Mouse (Mus musculus): ENCODE results near the gene Nt5dc3.

Gene Nt5dc3

DNA sequence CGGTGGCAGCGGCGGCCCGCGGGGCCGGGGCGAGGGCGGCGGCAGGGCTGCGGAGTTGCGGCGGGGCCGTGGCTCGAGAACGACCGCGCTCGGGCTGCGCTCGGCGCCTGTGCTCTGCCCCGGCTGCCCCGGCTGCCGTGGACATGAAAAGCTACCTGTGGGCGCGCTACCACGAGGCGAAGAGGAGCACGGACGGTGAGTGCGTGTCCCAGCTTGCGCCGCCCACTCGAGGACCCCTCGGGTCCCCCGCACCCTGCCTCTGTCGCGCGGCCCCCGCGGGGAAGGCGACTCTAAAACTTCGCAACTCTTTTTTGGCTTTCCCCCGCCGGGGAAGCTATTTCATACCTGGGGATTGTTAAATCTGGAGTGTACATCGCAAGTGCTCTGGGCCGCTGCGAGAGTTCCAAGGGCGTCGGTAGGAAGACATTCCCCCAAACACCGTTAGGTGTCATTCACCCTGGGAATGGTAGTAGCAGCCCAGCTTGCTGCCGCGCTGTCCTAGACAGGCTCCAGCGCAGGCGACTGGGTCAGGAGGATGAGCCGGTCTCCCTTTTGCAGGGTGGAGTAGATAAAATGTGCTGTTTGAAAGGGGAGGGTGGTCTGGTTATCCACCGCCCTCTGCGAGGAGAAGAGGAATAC, 431 bp downstream of the Nt5dc3 start:
- DNase-seq (ENCODE audit: low spot score), result peak; percentile 23

DNA sequence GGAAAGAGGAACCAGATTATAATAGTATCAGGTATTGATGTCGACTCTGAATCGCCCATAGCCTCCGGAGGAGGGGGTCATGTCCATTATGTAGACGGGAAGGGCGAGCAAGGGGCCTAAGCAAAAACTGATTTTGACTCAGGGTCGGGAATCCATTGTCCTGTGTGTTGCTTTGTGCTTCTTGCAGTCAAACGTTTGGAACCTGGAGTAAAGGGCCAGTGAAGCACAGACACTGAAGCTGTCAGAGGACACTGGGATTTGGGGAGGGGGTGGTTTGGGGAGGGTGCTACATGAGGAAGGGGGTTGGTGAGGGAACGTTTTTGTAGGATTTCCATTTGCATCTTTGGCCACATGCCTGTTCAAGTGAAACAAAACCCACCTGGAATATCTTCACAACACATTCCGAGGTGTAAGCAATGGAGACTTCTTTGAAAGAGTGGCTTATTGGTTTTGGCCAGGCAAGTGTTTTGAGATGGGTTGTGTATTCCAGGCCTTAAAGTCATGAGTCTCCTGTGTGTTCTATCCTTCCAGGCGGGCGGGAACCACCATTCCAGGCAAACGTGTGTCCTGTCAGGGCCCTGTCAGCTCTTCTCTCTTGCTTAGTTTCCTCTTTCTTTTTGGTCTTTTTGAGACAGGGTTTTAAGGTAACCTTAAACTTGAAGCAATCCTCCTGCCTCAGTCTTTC, 1.2 kb downstream of the Nt5dc3 start:
- peak; percentile 16 for DNase-seq (ENCODE audit: low spot score)

DNA sequence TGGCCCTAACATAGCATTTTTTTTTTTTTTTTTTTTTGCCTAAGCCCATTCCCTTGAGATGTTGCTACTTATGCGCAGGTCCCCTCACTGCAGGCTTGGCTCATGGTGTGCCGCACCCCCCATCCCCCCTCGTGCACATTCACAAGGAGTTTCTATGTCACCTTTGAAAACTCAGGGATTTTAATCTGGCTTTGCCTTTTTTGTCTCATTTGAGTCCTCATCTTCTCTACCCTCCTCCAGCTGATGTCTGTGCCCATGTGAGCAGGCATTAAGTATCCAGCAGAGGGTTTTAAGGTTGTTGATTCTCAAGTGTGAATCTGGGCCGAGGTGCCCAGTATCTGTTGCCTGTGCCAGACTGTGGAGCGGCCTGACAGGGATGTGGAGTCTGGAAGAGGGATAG, 2.8 kb downstream of the Nt5dc3 start:
- DNase-seq (ENCODE audit: low spot score), result no peak

DNA sequence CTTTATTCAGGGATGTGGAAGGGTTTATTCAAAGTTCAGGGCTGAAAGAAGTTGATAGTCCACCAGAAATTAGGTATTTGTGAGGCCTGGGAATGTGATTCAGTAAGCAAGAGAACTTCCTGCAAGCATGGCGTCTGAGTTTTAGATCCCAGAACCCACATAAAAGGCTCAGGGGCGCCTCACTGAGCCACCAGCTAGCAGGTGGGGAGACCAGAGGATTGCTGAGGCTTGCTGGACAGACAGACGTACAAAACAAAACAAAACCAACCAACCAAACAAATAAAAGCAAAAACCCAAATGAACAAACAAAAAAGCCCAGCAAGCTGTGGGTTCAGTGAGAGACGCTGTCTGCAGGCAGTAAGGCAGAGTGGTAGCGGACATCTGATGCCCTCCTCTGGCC, 3.9 kb downstream of the Nt5dc3 start:
- no peak for DNase-seq (ENCODE audit: low spot score)

DNA sequence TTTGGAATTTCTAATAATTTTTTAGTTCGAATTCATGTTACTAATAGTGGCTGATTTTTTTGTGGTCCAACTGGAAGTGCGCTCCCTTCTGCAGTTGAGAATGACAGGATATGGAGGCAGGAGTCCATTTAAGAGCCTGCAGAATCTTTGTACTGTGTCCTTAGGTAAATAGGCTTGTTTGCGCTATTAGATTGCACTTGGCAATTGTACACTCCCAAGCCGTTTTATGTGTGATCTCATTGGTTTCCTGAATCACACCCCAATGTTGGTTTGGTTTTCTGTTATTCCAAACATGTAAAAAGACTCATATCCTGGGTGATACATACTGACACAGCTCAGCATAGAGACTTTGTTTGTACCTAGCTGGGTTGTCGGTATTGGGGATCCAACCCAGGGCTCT, 4.8 kb downstream of the Nt5dc3 start:
- no peak for DNase-seq (ENCODE audit: low spot score)

DNA sequence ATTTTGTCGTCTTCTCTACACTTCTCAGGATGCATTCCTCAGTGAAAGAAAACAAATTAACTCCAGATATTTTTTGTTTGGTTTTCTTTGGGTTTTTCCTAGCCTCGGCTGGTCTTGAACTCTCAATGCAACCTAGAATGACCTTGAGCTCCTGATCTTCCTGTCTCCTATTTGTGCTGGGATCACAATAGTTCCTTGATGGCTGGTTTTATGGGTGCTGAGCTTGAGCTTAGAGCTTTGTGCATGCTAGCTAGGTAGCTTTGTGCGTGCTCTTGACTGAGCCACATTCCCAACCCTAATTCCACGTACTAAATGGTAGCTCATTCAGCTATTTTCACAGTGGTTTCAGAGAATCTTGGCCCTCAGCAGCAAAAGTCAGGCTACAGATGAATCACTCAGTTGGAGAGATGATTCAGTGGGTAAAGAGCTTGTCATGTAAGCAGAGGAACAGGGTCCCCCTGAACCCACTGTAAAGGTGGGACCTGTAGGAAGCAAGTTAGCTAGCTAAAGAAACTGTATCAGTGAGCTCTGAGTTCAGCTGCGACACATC, 5.4 kb downstream of the Nt5dc3 start:
- DNase-seq (ENCODE audit: low spot score), result no peak

DNA sequence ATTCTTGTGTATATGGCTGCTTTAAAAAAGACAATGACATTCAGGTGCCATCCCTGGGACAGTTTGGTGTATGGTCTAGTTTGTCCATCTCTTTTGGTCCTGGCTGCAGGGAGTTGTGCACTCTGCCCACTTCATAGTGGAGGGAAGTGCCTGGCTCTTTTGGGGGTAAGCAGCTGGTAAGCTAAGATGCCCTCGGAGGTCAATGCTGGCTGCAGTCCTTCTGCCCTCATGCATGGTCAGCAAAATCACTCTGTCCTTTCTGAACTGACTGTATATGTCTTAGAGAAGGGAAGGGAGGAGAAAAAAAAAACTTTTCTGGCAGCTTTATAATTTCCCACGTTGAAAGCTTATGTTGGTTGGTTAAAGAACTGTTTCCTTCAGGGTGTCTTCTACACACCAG, 6.6 kb downstream of the Nt5dc3 start:
- DNase-seq (ENCODE audit: low spot score), result no peak

DNA sequence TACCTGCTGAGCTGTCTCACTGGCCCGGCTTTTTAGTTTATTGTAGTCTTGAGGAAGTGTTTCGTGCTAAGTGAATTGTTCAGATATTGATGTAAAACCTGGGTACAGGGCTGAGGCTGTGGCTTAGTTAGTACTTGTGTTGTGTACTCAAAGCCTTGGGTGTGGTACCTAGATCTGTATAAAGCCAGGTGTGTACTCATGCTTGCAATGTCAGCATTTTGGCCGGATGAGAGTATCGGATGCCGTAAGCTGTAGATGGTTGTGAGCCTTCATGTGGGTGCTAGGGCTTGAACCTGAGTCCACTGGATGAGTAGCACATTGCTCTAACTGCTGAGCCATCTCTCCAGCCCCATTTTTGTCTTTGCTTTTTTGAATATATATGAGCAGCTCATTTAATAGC, 7.3 kb downstream of the Nt5dc3 start:
- no peak for DNase-seq (ENCODE audit: low spot score)

DNA sequence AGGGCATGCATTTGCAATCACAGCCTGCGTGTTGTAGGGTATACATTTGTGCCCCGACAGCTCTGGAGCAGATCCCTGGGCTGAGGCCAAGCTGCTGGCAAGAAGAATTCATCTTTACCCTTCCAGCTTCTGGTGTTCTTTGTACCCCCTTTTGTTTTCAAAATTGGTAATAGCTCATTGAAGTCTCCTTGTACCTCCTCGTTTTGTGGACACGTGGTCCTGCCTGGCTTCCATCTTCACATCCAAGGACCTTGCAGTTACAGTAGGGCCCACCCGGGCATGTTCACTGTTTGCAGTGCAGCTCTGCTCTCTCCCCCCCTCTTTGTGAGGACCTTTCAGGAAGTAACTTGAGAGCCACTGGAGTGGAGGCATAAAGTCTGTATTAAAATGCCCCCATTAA, 9.4 kb downstream of the Nt5dc3 start:
- no peak for DNase-seq (ENCODE audit: low spot score)

DNA sequence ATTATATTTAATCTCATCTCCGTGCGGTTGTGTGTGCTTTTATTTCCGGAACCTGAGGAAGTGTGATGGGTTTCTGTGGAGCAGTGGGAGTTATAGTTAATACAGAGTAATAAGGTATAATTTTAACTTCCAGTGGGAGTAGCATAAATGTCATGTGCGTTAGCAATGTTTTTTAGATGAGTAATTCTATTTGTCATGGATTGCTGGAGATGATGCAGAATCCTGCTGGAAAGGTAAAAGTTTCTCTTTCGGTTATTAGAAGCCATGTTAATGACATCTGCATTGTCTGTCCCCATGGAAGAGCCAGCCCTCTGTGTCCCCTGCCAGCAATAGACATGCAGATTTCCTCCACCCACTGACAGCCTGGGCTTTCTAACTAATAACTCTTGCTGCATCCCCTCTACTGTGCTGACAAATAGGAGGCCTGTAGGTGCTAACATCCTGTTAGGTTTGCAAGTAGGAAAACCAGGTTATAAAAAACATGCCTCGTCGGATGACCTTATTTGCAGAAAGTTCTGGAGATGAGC, 10.4 kb downstream of the Nt5dc3 start:
- no peak for DNase-seq (ENCODE audit: low spot score)

DNA sequence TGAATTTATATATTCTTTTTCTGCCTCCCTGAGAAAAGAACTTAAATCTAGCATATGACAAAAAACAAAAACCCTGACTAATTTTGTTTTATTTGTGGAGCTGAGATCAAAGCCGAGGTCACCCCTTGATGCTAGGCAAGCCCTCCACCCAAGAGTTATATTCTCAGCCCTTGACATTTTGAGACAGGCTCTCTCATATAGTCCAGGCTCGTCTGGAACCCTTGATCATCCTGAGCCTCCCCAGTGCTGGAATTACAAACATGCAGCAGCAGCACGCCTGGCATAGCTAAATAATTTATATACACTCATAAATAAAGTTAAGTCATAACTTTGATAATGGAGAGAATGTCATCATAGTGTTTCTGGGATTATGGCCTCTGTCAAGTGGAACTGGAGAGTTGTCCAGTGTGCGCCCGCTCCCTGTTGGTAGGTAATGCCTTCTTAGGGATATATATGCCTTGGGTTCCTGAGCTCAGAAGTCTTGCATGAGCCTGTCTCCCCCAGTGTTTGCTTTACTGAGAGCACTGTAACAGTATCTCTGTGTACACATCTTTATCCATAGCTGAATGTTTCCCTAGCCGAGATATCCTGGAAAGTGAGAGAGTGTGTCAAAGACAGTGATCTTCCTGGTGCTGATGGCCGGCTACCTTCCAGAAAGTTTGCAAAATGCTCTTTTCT, 12.8 kb downstream of the Nt5dc3 start:
- no peak for DNase-seq (ENCODE audit: low spot score)

DNA sequence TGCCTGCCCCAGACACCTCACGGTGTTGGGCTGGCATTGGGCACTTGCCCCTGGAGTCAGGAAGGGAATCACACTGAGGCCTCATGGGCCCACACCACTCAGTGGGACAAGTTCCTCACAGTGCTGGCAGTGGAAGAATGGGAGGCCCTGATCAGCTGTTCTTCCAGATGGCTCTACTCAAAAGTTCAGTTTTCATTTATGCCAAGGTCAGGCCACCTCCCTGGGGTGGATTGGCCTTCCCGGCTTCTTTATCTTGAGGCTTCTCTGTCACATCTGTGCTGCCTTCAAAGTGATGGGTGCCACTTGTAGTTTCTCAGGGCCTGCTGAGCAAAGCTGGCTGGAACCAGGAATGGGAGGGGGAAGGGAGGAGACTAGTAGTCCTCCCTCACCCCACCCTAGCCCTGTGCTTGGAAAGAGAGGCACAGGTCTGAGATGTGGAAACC, 14.7 kb downstream of the Nt5dc3 start:
- peak; percentile 12 for DNase-seq (ENCODE audit: low spot score)

DNA sequence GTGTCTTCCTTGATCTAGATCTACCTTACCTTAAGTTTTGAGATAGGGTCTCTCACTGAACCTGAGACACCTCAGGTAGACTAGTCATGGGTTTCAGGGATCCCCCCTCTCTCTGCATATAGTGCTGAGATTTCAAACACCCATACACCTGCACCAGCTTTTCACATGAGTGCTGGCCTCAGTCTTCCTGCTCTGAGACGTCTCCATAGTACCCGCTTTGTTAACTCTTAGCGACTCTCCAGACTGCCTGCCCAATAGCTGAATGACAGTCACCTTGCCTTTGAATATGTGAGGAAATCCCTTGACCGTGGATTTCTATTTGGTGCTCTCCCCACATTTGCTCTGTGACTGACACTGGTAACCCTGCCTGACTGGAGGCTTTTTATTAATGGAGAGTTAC, 15.4 kb downstream of the Nt5dc3 start:
- no peak for DNase-seq (ENCODE audit: low spot score)

DNA sequence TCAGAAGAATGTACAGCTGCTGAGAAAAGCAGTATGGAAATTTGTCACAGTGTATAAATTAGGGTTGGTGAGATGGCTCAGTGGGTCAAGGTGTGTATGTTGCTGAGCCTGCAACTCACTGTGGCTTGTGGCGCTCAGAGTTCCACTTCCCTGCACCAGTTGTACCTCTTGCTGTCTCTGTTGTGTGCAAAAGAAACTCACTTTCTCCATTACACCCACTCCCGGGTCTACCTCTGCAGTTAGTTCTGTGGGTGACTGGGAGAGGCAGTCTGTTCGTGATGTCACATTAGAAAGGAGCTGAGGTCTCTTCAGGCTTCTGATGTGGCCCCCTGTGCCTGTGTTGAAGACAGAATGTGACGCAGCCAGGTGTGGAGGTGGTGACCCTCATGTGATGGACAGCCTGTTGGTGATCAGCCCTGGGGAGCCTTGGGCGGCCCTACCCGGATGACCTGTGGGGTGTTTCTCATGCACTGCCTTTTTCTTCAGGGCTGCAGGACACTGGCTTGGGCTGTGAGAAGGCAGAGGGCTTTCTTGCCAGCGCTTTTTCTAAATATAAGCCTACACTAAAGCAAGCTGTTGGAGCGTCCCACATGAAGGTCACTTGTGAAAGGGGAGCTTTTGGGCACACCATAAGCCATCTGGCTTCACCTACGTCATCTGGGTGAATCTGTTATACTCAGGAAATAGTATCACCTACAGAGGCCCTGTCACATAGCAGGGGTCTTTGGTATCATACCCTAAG, 16.2 kb downstream of the Nt5dc3 start:
- no peak for DNase-seq (ENCODE audit: low spot score)

DNA sequence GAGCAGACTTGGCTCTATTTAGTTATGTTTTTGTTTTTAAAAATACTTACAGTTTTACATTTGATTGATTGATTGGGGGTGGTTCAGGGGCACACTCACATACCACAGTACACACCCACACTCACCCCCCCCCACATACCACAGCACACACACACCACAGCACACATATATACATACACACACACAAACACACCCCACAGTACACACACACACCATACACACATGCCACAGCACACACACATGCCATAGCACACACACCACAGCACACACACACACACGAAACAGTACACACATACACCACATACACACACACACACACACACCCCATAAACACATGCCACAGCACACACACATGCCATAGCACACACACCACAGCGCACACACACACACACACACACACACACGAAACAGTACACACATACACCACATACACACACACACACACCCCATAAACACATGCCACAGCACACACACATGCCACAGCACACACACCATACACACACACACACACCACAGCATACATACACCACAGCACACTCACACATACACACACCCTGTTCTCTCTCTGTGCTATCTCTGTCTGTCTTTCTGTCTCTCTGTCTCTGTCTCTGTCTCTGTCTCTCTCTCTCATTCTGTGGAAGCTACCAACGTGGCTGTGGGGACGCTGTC, 17.4 kb downstream of the Nt5dc3 start:
- DNase-seq (ENCODE audit: low spot score), result no peak

DNA sequence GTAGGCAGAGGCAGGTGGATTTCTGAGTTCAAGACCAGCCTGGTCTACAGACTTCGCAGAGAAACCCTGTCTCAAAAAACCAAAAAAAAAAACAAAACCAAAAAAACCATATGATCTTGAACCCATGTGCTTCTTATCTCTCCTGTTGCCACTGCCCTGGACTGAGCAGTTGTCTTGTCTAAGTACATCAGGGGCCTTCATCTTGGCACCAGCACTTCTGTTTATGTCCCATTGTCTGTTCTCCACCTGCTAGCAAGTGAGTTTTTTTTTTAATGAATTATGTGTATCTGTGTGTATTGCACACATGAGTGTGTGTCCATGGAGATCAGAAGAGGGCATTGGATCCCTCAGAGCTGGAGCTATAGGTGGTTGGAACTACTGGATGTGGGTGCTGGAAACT, 28.6 kb downstream of the Nt5dc3 start:
- no peak for DNase-seq (ENCODE audit: low spot score)

DNA sequence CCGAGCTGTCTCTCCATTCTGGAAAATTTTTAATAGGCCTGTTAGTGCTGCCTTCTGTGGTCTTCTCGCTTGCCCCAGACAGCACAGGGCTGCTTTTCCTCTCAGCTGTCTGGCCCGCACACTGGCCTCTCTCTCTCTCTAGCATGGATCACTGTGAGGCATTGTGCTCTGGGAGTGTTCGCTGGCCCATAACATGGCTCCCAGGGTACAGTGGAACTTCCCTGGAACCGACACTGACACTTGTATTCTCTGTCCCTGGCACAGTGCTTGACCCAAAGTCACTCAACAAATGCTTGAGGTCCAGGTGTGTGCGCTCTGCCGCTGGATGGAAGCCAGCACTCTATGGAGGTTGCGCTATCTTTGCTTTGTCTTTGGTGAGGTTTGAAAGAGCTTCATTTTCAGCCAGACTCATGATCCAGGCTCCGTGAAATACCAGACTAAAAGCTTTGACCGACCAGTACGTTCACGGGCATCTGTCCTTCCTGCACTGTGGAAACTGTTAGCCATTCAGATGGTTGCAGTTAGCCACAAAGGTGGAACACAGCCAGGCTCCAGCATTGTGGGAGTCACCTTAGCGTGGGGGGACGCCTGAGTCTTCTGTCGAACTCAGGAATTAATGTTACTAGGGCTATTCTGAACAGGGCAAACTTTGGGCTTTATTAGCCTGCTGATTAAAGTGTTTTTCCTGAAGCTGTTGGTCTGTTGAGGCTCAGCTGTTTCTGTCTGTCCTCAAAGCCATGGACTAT, 29.4 kb downstream of the Nt5dc3 start:
- no peak for DNase-seq (ENCODE audit: low spot score)

DNA sequence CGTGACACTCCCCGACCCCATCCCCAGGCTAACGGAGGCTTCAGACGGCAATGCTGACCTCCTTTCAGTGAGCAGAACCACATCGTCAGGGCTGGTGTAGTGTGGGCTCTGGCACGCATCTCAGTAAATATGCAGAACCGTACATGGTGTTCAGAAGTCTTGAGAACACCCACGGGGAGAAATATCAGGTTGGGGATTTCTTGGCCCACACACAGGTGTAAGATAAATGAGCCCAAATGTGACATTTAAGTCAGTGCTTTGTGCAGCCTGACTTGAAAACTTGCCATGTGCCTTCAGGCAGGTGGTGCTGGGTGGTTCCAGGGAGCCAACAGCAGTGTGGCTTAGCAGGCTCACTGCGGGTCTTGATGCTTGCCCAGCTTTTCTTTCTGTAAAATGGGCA, 31.2 kb downstream of the Nt5dc3 start:
- no peak for DNase-seq (ENCODE audit: low spot score)

DNA sequence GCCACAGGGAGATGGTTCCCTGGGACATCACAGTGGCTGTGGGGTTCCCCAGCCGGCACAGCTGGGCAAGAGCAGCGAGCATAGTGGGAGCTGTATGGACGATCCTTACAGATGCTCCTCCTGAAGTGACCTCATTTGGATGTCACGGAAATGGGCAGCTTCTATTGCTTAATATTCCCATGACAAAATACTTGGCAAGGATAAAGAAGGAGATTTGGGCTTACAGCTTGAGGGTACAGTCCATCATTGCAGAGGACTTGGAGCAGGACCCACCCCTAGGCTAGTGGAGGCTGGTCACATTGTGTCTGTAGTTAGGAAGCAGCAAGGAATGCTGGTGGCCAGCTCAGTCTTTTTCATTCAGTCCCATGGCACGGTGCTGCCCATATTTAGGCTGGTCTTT, 31.8 kb downstream of the Nt5dc3 start:
- no peak for DNase-seq (ENCODE audit: low spot score)

DNA sequence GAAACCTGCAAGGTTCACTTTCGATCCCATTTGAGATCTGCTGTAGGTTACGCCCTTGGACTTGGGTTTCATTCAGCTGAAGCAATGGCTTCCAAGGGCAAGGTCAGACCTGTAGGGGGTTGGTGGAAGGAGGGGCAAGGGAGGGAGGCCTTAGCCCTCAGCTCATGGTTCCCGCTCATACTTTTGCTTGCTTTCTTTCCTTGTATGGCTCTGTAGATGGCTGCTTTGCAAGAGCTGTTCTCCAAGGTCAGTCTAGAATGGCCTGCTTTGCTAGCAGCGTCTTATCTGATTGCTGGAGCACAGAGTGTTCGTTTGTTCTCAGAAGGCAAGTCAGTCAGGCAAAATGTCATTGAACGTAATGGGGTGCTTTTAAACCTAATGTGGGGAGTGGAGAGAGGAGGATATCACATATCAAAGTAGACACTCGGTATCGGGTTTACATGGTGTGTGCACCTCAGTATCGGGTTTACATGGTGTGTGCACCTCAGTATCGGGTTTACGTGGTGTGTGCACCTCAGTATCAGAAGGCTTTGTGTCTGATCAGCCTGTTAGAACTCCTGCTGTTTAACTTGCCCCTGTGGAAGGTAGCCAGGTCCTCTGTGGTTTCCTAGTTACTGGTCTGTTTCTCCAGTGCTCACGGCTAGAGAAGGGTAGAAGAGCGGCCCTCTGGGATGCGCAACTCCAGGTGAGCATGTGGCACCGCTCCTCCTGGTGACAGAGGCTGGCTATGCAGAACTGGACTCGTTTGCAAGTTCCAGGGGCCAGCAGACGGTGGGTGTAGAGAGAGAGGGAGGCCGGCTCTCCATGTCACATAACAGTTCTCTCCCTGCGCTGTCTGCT, 35.7 kb downstream of the Nt5dc3 start:
- no peak for DNase-seq (ENCODE audit: low spot score)

Data from adipocyte (in vitro differentiated cells).